Mouse (Mus musculus): ENCODE measurements around the gene Olfr453. TPM values are rescaled to one million over a fixed set of nuclear protein-coding genes. Genes with fewer than 3 reads are reported as not detected.

The Olfr453 gene
- polyA plus RNA-seq (2015; fragmentation: Nextera tagmentation; extraction: Ambion mirVana) = not detected in 2 replicates

DNA sequence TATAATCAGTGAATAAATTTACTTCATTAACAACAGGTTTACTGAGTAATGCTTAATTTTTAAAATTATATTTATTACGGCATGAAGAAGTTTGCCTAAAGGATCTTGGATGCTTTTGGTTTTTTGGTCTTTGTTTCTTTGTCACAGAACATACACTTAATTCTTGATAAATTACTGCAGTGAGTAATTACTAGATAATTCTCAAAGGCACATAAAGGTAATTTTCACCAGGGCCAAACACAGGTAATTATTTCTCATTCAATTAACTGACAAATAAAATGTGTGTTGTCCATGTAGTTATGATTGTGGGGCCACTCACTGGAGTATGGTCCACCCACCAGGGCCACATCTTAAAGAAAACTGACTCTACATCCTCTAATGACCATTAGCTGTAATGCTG is at the start of gene Olfr453:
Olfr453 (plus strand) TSS at position 301 of the 400 bp plus-strand sequence.
- Histone ChIP-seq H3K9ac (no peak within 1 kb of the TSS), H3K4me1 (no peaks in the 10 kb centered on the region), H3K27ac (no peak within 1 kb of the TSS), H3K36me3 (no peaks in the 10 kb centered on the region), H3K27me3 (no peaks in the 10 kb centered on the region), H3K9me3 (replicated peaks) (no peaks in the 10 kb centered on the region), H3K4me3 (replicated peaks) (no peak within 1 kb of the TSS), H3K4me2 (no peak within 1 kb of the TSS)
- no peak for ATAC-seq (replicated peaks; ENCODE audit: low FRiP score)
- WGBS = 94% methylated on average over 1 of the region's 1 CpGs

DNA sequence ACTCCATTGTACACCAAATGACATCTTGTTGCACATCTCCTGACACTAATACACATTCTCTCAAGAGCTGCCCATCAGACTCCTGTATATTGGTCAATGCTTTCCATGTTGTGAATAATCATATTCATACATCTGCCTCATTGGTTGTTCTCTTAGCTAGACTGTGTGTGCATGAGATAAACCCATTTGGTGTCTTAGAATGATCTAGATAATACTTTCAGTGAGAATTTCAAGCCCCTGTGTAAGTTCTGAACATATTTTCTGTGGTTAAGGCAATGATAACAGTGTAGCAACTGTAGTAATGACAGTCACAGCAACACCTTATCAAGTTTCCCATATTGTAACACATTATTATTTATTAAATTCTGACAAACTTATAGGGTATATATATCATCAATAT is 49.4 kb upstream of the Olfr453 start:
- ATAC-seq (replicated peaks; ENCODE audit: low FRiP score) = no peak

DNA sequence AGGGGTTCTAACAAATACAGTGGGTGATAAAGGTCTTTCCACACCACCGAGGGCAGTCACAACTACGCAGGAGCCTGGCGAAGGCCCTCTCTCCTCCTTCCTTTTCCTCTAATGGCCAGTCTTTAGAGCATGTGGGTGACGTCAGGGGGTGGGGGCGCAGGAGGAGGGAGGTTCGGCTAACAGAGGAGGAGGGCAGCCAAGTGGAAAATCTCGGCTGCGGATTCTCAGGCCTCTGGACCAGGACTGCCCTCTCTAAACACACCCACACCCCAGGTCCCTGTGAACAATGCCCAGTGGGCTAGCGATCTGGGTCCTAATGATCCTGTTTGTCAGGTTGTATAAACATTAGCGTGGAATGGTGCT is 47.0 kb upstream of the Olfr453 start:
- Histone ChIP-seq H3K27me3 (no peaks in the 10 kb centered on the region), H3K4me2 (peak overlapping the region; percentile 79), H3K9me3 (replicated peaks) (no peaks in the 10 kb centered on the region), H3K27ac (peak overlapping the region; percentile 99), H3K9ac (peak overlapping the region; percentile 91), H3K36me3 (peaks cover 9% of the 10 kb centered on the region), H3K4me3 (replicated peaks) (peak overlapping the region; percentile 85), H3K4me1 (peaks cover 8% of the 10 kb centered on the region; the same call in 1 of the 2 replicates)
- ATAC-seq (replicated peaks; ENCODE audit: low FRiP score) = peak; percentile 96
- WGBS = 0% methylated on average over 10 of the region's 10 CpGs

More for the DNA sequence above, 49.4 kb upstream of the Olfr453 start:
- Histone ChIP-seq H3K9me3 (replicated peaks) (no peaks in the 10 kb centered on the region), H3K9ac (no peak overlapping the region), H3K4me3 (replicated peaks) (no peak overlapping the region), H3K27ac (no peak overlapping the region), H3K4me2 (no peak overlapping the region), H3K36me3 (peaks cover 28% of the 10 kb centered on the region), H3K27me3 (no peaks in the 10 kb centered on the region), H3K4me1 (peaks cover 8% of the 10 kb centered on the region; the same call in 1 of the 2 replicates)

DNA sequence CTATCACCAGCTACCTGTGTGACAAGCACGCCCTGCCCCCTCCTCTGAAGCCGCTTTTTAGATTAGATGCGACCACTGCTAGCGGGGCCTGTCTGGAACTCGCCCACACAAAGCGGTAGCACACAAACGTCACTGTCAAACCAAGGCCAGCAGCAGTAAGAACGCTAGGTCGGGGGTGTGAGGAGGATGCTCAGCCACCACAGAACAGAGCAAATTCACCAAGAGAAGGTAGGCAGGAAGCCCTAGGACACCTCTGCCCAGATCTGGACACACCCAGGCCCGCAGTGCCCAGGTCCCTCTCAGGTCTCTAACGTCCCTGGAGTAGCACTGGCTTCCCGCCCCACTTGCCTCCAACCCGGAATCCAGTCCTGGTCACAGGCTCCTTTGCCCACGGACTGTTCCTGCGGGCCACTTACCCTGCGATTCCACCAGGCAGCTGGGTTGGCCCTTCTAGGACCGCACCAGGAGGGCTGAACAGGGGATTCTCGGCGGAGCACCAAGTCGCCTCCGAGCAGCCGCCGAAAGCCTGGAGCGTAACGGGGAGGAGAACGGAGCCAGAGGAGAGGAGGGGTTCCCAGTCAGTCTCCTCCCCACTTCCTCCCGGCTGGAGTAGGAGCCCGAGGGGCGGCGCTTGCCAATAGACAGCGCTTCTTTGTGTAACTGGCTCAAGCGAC is 46.5 kb upstream of the Olfr453 start:
- ATAC-seq (replicated peaks; ENCODE audit: low FRiP score) = peak; percentile 95
- H3K4me2 ChIP-seq = peak overlapping the region; percentile 79
- peak overlapping the region; percentile 91 for H3K9ac ChIP-seq
- no peaks in the 10 kb centered on the region for H3K9me3 ChIP-seq (replicated peaks)
- peaks cover 8% of the 10 kb centered on the region; the same call in 1 of the 2 replicates for H3K4me1 ChIP-seq
- peaks cover 9% of the 10 kb centered on the region for H3K36me3 ChIP-seq
- H3K4me3 ChIP-seq (replicated peaks) = peak overlapping the region; percentile 85
- under 1% methylated on average over 32 of the region's 32 CpGs for WGBS
- H3K27ac ChIP-seq = peak overlapping the region; percentile 99
- H3K27me3 ChIP-seq = no peaks in the 10 kb centered on the region

DNA sequence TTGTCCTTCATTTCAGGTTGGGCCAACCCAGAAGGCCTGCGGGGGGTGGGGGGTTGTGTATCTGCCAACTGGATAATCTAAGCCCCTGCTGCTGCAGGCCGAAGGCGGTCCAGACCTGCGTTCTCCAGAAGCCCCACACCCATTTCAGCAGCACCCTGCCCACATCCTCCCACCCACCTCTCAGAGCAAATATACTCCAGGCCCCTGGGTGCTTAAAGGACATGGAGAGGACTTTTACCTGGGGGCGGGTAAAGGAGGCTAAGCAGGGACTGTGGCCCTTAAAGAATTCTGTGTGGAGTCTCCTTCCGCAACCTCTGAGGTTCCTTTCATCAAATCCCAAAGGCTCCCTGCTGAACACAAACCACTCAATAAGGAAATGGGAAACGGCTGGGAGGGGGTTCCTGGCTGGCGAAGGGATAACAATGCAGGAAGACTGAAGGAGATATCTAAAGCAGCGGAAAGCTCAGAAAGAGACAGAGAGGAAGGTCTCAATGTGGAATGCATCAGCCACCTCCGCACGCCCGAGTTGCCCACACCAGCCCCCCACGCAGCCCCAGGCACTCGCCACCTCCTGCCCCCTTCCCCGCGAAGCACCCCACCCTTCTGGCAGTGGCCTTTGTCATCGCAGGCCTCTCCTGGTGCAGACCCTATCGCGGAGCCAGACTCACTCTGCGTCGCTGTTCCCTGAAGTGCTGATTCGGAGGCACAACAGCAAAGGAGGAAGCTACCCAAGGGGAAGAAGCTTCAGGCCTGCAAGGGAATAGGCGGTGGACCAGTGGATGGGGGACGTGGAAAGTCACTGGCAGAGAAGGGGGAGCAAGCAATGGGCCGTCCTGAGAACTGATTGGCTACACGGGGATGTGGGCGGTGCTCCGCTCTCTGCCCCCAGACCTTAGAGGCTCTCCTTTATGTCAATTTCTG is 29.6 kb upstream of the Olfr453 start, which contains the start of gene Tcaf1:
Tcaf1 (minus strand) TSS at position 798 of the 921 bp plus-strand sequence.
- H3K4me2 ChIP-seq = peak within 1 kb of the TSS; percentile 80
- peak; percentile 100 for ATAC-seq (replicated peaks; ENCODE audit: low FRiP score)
- H3K9me3 ChIP-seq (replicated peaks) = no peaks in the 10 kb centered on the region
- peak within 1 kb of the TSS; percentile 69 for H3K9ac ChIP-seq
- no peaks in the 10 kb centered on the region for H3K36me3 ChIP-seq
- peaks cover 9% of the 10 kb centered on the region for H3K4me1 ChIP-seq
- no peaks in the 10 kb centered on the region for H3K27me3 ChIP-seq
- WGBS = 1% methylated on average over 27 of the region's 28 CpGs
- peak within 1 kb of the TSS; percentile 79 for H3K4me3 ChIP-seq (replicated peaks)
- peak within 1 kb of the TSS; percentile 87 for H3K27ac ChIP-seq

DNA sequence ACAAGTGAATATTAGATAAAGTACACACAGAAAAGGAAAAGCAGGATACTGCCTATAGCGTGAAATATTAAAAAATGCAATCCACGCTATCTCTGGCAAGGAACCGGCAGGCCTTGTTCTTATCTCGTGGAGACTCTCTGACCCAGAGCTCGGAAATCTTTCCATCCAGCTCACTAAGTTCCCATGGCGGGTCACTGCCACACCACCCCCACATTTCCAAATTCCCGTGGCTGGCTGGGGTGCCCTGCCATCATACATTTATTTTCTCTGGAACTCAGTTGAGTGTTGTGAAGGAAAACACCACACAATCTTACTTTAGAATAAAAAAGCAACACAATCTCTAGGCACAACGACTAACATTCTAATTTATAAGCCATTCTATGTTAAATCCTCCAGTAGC is 24.5 kb upstream of the Olfr453 start:
- Histone ChIP-seq H3K4me1 (no peaks in the 10 kb centered on the region), H3K27me3 (no peaks in the 10 kb centered on the region), H3K9ac (no peak overlapping the region), H3K36me3 (no peaks in the 10 kb centered on the region), H3K9me3 (replicated peaks) (no peaks in the 10 kb centered on the region), H3K4me2 (no peak overlapping the region), H3K4me3 (replicated peaks) (no peak overlapping the region), H3K27ac (no peak overlapping the region)
- 64% methylated on average over 8 of the region's 8 CpGs for WGBS
- no peak for ATAC-seq (replicated peaks; ENCODE audit: low FRiP score)

DNA sequence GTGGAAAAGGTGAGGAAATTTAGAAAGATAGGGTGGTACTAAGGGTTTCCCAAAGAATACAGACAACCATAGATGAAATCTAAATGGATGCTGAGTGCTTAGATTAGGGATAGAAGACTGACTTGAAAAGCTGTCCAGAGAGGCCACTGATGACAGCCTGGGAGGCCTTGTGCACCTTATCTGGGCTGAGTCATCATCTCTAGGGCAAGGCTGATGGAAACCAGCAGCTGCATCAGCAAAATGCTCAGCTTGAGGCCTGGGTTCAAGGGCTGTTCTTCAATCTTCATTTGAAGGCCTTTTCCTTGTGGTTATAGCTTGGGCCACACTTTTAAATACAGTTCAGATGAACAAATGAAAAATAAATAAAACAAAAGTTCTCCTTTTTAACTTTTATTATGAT is 21.2 kb upstream of the Olfr453 start:
- ATAC-seq (replicated peaks; ENCODE audit: low FRiP score) = no peak
- Histone ChIP-seq H3K4me3 (replicated peaks) (no peak overlapping the region), H3K9ac (no peak overlapping the region), H3K27me3 (no peaks in the 10 kb centered on the region), H3K4me1 (no peaks in the 10 kb centered on the region), H3K27ac (no peak overlapping the region), H3K9me3 (replicated peaks) (no peaks in the 10 kb centered on the region), H3K4me2 (no peak overlapping the region), H3K36me3 (no peaks in the 10 kb centered on the region)

DNA sequence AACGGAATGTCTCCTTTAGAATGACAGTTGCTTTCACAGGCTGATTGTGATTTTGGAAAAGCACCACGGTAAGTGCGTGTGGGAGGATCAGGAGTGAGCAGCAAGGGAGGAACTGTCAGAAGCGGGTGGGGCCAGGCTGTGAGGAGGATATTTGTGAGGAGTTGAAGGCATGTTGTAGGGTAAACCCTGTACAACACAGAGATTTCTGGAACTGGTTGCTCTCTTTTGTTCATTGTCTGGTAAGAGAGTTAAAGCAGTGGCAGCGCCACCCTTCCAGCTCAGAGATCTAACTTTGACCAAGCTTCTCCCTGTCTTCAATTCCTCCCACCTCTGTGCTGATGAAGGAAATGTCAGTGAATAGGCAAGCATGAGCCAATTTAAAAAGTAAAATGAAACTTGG is 3.1 kb downstream of the Olfr453 start:
- H3K4me3 ChIP-seq (replicated peaks) = no peak overlapping the region
- no peak overlapping the region for H3K9ac ChIP-seq
- H3K27me3 ChIP-seq = no peaks in the 10 kb centered on the region
- no peaks in the 10 kb centered on the region for H3K4me1 ChIP-seq
- H3K9me3 ChIP-seq (replicated peaks) = no peaks in the 10 kb centered on the region
- no peak for ATAC-seq (replicated peaks; ENCODE audit: low FRiP score)
- WGBS = 56% methylated on average over 5 of the region's 5 CpGs
- no peaks in the 10 kb centered on the region for H3K36me3 ChIP-seq
- no peak overlapping the region for H3K4me2 ChIP-seq
- no peak overlapping the region for H3K27ac ChIP-seq

DNA sequence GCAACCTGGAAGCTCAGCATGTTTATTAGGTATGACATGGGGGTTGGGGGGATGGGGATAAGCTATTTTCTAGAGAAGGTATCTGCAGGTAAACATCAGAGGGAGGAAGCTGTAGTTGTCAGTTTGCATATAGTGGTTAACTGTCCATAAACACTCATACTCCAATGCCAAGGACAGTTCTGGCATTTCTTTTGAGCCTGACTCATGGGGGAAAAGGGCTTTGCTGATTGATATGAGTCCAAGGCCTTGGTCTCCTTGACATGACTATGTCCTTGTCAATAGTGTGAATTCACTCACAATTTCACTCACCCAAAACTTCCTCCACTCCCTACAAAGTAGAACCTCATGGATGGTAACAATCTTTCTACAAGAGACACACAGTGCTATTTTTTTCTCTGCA is 8.7 kb downstream of the Olfr453 start:
- Histone ChIP-seq H3K4me3 (replicated peaks) (no peak overlapping the region), H3K9ac (no peak overlapping the region), H3K36me3 (no peaks in the 10 kb centered on the region), H3K27ac (no peak overlapping the region), H3K9me3 (replicated peaks) (no peaks in the 10 kb centered on the region), H3K4me1 (no peaks in the 10 kb centered on the region), H3K27me3 (no peaks in the 10 kb centered on the region), H3K4me2 (no peak overlapping the region)
- no peak for ATAC-seq (replicated peaks; ENCODE audit: low FRiP score)

DNA sequence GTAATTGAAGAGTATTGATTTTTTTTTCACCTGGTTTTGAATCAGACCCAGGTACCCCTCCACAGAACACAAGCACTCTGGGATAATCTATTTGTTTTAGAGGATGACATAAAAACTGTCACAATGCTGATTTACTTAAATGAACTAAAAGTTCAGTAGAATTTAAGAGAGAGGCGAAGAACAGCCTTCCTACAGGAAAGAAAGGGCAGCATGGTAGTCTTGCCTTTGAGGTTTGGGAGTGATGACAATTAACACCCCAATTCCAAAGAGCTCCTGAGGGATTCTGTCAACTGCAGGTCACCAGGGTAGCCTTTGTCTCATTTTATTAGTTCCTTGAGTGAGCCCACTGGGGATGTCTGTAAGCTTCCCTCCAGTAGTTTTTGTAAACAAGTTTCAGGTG is 16.9 kb downstream of the Olfr453 start, which contains the start of gene Olfr38:
Olfr38 (plus strand) TSS at position 301 of the 400 bp plus-strand sequence.
- ATAC-seq (replicated peaks; ENCODE audit: low FRiP score) = no peak

DNA sequence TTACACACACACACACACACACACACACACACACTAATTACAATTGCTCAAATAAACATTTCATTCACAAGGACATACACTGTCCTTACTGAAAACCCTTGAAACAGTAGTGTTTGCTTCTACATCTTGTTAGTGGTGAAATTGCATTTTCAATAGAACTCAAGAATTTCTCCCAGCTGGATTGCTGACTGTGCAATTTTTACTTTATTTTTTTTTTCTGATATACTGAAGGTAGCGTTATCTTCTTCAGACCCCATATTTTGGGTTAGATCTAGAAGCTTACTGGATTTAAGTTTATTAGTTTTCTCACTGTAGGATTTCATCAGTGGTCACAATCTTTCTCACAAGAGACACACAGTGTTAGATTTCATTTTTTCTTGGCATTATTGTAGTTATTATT is 37.9 kb downstream of the Olfr453 start:
- H3K9ac ChIP-seq = no peak overlapping the region
- no peaks in the 10 kb centered on the region for H3K4me1 ChIP-seq
- no peak overlapping the region for H3K27ac ChIP-seq
- 91% methylated on average over 1 of the region's 1 CpGs for WGBS
- H3K27me3 ChIP-seq = no peaks in the 10 kb centered on the region
- no peak overlapping the region for H3K4me2 ChIP-seq
- H3K36me3 ChIP-seq = no peaks in the 10 kb centered on the region
- ATAC-seq (replicated peaks; ENCODE audit: low FRiP score) = no peak
- H3K4me3 ChIP-seq (replicated peaks) = no peak overlapping the region
- no peaks in the 10 kb centered on the region for H3K9me3 ChIP-seq (replicated peaks)

More for the DNA sequence above, 16.9 kb downstream of the Olfr453 start, which contains the start of gene Olfr38:
- H3K36me3 ChIP-seq = no peaks in the 10 kb centered on the region
- no peak within 1 kb of the TSS for H3K4me3 ChIP-seq (replicated peaks)
- no peak within 1 kb of the TSS for H3K4me2 ChIP-seq
- no peaks in the 10 kb centered on the region for H3K4me1 ChIP-seq
- no peak within 1 kb of the TSS for H3K9ac ChIP-seq
- H3K27ac ChIP-seq = no peak within 1 kb of the TSS
- no peaks in the 10 kb centered on the region for H3K27me3 ChIP-seq
- WGBS = 32% methylated on average over 1 of the region's 1 CpGs
- no peaks in the 10 kb centered on the region for H3K9me3 ChIP-seq (replicated peaks)

DNA sequence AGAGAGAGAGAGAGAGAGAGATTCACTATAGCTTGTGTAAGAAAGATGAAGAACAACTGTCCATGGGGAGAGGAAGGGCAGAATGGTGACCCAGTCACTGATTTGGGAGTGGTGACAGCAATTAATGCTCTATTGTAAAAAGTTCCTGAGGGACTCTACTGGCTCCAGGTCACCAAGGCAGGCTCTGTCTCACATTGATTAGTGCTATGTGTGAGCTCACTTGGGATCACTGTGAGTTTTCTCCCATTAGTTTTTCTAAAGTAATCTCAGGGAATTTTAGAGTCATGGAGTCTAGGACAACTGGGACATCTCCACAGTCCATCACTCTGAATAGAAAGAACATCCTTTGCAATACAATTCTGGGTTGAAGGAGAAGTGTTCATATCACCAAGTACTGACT is 45.6 kb downstream of the Olfr453 start, which contains the start of gene Olfr452:
Olfr452 (plus strand) TSS at position 301 of the 400 bp plus-strand sequence.
- H3K27me3 ChIP-seq = no peaks in the 10 kb centered on the region
- no peak for ATAC-seq (replicated peaks; ENCODE audit: low FRiP score)
- no peaks in the 10 kb centered on the region for H3K4me1 ChIP-seq
- H3K9ac ChIP-seq = no peak within 1 kb of the TSS
- H3K4me3 ChIP-seq (replicated peaks) = no peak within 1 kb of the TSS
- H3K4me2 ChIP-seq = no peak within 1 kb of the TSS
- H3K9me3 ChIP-seq (replicated peaks) = no peaks in the 10 kb centered on the region
- H3K36me3 ChIP-seq = no peaks in the 10 kb centered on the region
- no peak within 1 kb of the TSS for H3K27ac ChIP-seq

Data from kidney, embryonic 15.5 days (tissue).